Mouse (Mus musculus) intestine, embryonic 15.5 days (tissue): ENCODE measurements around the gene Gm5414. TPM values are rescaled to one million over a fixed set of nuclear protein-coding genes. Genes with fewer than 3 reads are reported as not detected.

Experiments
- ATAC-seq: fragments of 200-750 bp; cut with Nextera tagmentation; 2 replicates; pipeline ENCODE4 v1.8.0; 2017; ENCODE audit warnings: moderate TSS enrichment, moderate library complexity
- H3K27ac ChIP-seq: fragments of 300-500 bp; sonication (generic); 2 replicates; pipeline ENCODE4 v1.5.1; 2015; ENCODE audit warnings: mild to moderate bottlenecking, inconsistent platforms
- H3K27me3 ChIP-seq: fragments of 300-500 bp; sonication (generic); replicated peaks from 2 replicates; pipeline ENCODE4 v1.6.1; 2015; ENCODE audit warnings: inconsistent platforms
- H3K36me3 ChIP-seq: fragments of 300-500 bp; sonication (generic); 2 replicates; pipeline ENCODE4 v1.6.1; 2015; ENCODE audit warnings: inconsistent platforms
- H3K4me1 ChIP-seq: fragments of 300-500 bp; sonication (generic); replicated peaks from 2 replicates; pipeline ENCODE4 v1.6.1; 2015; ENCODE audit warnings: inconsistent platforms
- H3K4me2 ChIP-seq: fragments of 300-500 bp; sonication (generic); replicated peaks from 2 replicates; pipeline ENCODE4 v1.6.1; 2015; ENCODE audit warnings: mild to moderate bottlenecking, inconsistent platforms
- H3K4me3 ChIP-seq: fragments of 300-500 bp; sonication (generic); replicated peaks from 2 replicates; pipeline ENCODE4 v1.5.1; 2015; ENCODE audit warnings: inconsistent platforms
- H3K9ac ChIP-seq: fragments of 300-500 bp; sonication (generic); 2 replicates; pipeline ENCODE4 v1.6.1; 2015; ENCODE audit warnings: inconsistent platforms
- H3K9me3 ChIP-seq: fragments of 300-500 bp; sonication (generic); 2 replicates; pipeline ENCODE4 v1.6.1; 2016; ENCODE audit warnings: inconsistent platforms
- WGBS: fragments of 180-500 bp; shearing (Covaris S2); methylation state at CpG from one replicate; pipeline ENCODE4 v1.1.7; 2015; 5-methylcytosine and 5-hydroxymethylcytosine counted together
- polyA plus RNA-seq: library from polyadenylated mRNA; unstranded; fragments of >200 nt; fragmentation: Nextera tagmentation; extraction: Ambion mirVana; gene quantifications from 2 replicates; pipeline ENCODE4 v1.2.1, GENCODE M21; 2015

Gm5414 gene
- not detected in 2 replicates for polyA plus RNA-seq

GRCm38 (mm10) chr15:101627884-101628283 lies at the start of gene Gm5414:
Gm5414 (minus strand) TSS chr15:101628188.
- Histone ChIP-seq H3K4me2 (no peak within 1 kb of the TSS), H3K9ac (no peak within 1 kb of the TSS), H3K27ac (no peak within 1 kb of the TSS), H3K27me3 (no peaks in the 10 kb centered on the region), H3K4me1 (0 out of 2 replicates have a peak, but pooled peaks cover 3% of the 10 kb centered on the region), H3K4me3 (no peak within 1 kb of the TSS), H3K9me3 (no peaks in the 10 kb centered on the region), H3K36me3 (no peaks in the 10 kb centered on the region)
- WGBS, result 78% methylated on average over 2 of the region's 2 CpGs
- ATAC-seq, result no peak

- H3K27me3 ChIP-seq, result no peaks in the 10 kb centered on the region
- H3K9me3 ChIP-seq, result no peaks in the 10 kb centered on the region
- H3K4me1 ChIP-seq, result no peaks in the 10 kb centered on the region
- WGBS, result 69% methylated on average over 1 of the region's 1 CpGs
- no peak overlapping the region for H3K4me2 ChIP-seq
- no peak overlapping the region for H3K9ac ChIP-seq
- no peak for ATAC-seq
- H3K36me3 ChIP-seq, result no peaks in the 10 kb centered on the region
- no peak overlapping the region for H3K4me3 ChIP-seq
- no peak overlapping the region for H3K27ac ChIP-seq
Observed at GRCm38 (mm10) chr15:101675978-101676377, 48.0 kb upstream of the Gm5414 start.

GRCm38 (mm10) chr15:101652736-101653265 lies 24.8 kb upstream of the Gm5414 start:
- 86% methylated on average over 5 of the region's 5 CpGs for WGBS
- Histone ChIP-seq H3K4me1 (no peaks in the 10 kb centered on the region), H3K27ac (no peak overlapping the region), H3K4me3 (no peak overlapping the region), H3K36me3 (no peaks in the 10 kb centered on the region), H3K27me3 (no peaks in the 10 kb centered on the region), H3K4me2 (no peak overlapping the region), H3K9ac (no peak overlapping the region), H3K9me3 (no peaks in the 10 kb centered on the region)
- ATAC-seq, result no peak

- Histone ChIP-seq H3K27me3 (no peaks in the 10 kb centered on the region), H3K27ac (no peak within 1 kb of the TSS), H3K4me2 (no peak within 1 kb of the TSS), H3K9me3 (no peaks in the 10 kb centered on the region), H3K4me1 (no peaks in the 10 kb centered on the region), H3K9ac (no peak within 1 kb of the TSS), H3K36me3 (no peaks in the 10 kb centered on the region), H3K4me3 (no peak within 1 kb of the TSS)
- WGBS, result 74% methylated on average over 3 of the region's 3 CpGs
- ATAC-seq, result no peak
Observed at GRCm38 (mm10) chr15:101647280-101647679, 19.3 kb upstream of the Gm5414 start, which contains the start of gene Gm5478. Gm5478 (minus strand) TSS chr15:101647380.

GRCm38 (mm10) chr15:101599123-101599522 lies 28.9 kb downstream of the Gm5414 start:
- 30% methylated on average over 6 of the region's 6 CpGs for WGBS
- Histone ChIP-seq H3K9me3 (no peaks in the 10 kb centered on the region), H3K36me3 (no peaks in the 10 kb centered on the region), H3K4me2 (no peak overlapping the region), H3K9ac (no peak overlapping the region), H3K27me3 (no peaks in the 10 kb centered on the region), H3K4me1 (no peaks in the 10 kb centered on the region; the same call in 1 of the 2 replicates), H3K4me3 (no peak overlapping the region), H3K27ac (no peak overlapping the region)
- no peak for ATAC-seq

- H3K4me2 ChIP-seq, result no peak overlapping the region
- no peak for ATAC-seq
- WGBS, result 80% methylated on average over 10 of the region's 10 CpGs
Observed at GRCm38 (mm10) chr15:101588216-101588615, 39.8 kb downstream of the Gm5414 start.

GRCm38 (mm10) chr15:101584456-101584855 lies 43.5 kb downstream of the Gm5414 start:
- WGBS, result 35% methylated on average over 2 of the region's 2 CpGs
- Histone ChIP-seq H3K27me3 (no peaks in the 10 kb centered on the region), H3K36me3 (no peaks in the 10 kb centered on the region), H3K4me3 (no peak overlapping the region), H3K27ac (no peak overlapping the region), H3K4me2 (no peak overlapping the region), H3K9me3 (no peaks in the 10 kb centered on the region), H3K4me1 (no peaks in the 10 kb centered on the region), H3K9ac (no peak overlapping the region)
- ATAC-seq, result no peak

More at GRCm38 (mm10) chr15:101588216-101588615, 39.8 kb downstream of the Gm5414 start:
- no peak overlapping the region for H3K9ac ChIP-seq
- no peaks in the 10 kb centered on the region for H3K4me1 ChIP-seq
- H3K4me3 ChIP-seq, result no peak overlapping the region
- no peaks in the 10 kb centered on the region for H3K36me3 ChIP-seq
- H3K27ac ChIP-seq, result no peak overlapping the region
- H3K27me3 ChIP-seq, result no peaks in the 10 kb centered on the region
- no peaks in the 10 kb centered on the region for H3K9me3 ChIP-seq

- Histone ChIP-seq H3K4me1 (no peaks in the 10 kb centered on the region), H3K4me2 (no peak overlapping the region), H3K27me3 (no peaks in the 10 kb centered on the region), H3K27ac (no peak overlapping the region), H3K9ac (no peak overlapping the region), H3K4me3 (no peak overlapping the region), H3K9me3 (no peaks in the 10 kb centered on the region), H3K36me3 (no peaks in the 10 kb centered on the region)
- 78% methylated on average over 8 of the region's 8 CpGs for WGBS
- ATAC-seq, result no peak
Observed at GRCm38 (mm10) chr15:101583211-101583965, 44.6 kb downstream of the Gm5414 start.

- H3K4me2 ChIP-seq, result no peak overlapping the region
- H3K27ac ChIP-seq, result no peak overlapping the region
- H3K4me1 ChIP-seq, result no peaks in the 10 kb centered on the region
- H3K9me3 ChIP-seq, result no peaks in the 10 kb centered on the region
- H3K27me3 ChIP-seq, result no peaks in the 10 kb centered on the region
- H3K36me3 ChIP-seq, result no peaks in the 10 kb centered on the region
- no peak overlapping the region for H3K4me3 ChIP-seq
- 68% methylated on average over 3 of the region's 3 CpGs for WGBS
- H3K9ac ChIP-seq, result no peak overlapping the region
- ATAC-seq, result no peak
Observed at GRCm38 (mm10) chr15:101581701-101582100, 46.3 kb downstream of the Gm5414 start.

GRCm38 (mm10) chr15:101575506-101575905 lies 52.5 kb downstream of the Gm5414 start:
- Histone ChIP-seq H3K9me3 (no peaks in the 10 kb centered on the region), H3K9ac (no peak overlapping the region), H3K36me3 (no peaks in the 10 kb centered on the region), H3K27ac (no peak overlapping the region), H3K4me2 (no peak overlapping the region), H3K4me1 (no peaks in the 10 kb centered on the region), H3K27me3 (no peaks in the 10 kb centered on the region), H3K4me3 (no peak overlapping the region)
- 80% methylated on average over 5 of the region's 5 CpGs for WGBS
- no peak for ATAC-seq
